ENCODE assay signal across 9 mouse cellular contexts in genomic region chr7:109618721-109619120, GRCm38 (mm10).
DNase-seq lines count a peak whose midpoint lies in the region; ATAC-seq and TF ChIP-seq lines count a peak whose summit lies in the region.
"Had no signal": no experiment of that assay in that cellular context is flagged by ENCODE, and none has a peak within 500 bp of the region (broad histone marks: within the 10 kb centered on the region; RNA-seq: fewer than 3 reads in every experiment).

No protein-coding gene starts in this region.

- no peak for ATAC-seq in midbrain, embryonic 14.5 days (ENCODE audit: low FRiP score, low TSS enrichment)
- no peak for ATAC-seq in midbrain, embryonic 16.5 days
- ATAC-seq in erythroblast, adult 5-6 weeks (replicated peaks; ENCODE audit: low FRiP score, poor library complexity, severe bottlenecking) = peak; percentile 75
- ATAC-seq in forebrain, embryonic 12.5 days (ENCODE audit: low FRiP score) = no peak

- H3K36me3 ChIP-seq in midbrain, embryonic 14.5 days (ENCODE audit: control insufficient read depth, insufficient read depth, low read length) = no peaks in the 10 kb centered on the region
- no peaks in the 10 kb centered on the region for H3K36me3 ChIP-seq in midbrain, embryonic 16.5 days (ENCODE audit: control insufficient read depth, insufficient read depth, low read length)
- H3K36me3 ChIP-seq in small intestine, adult 2 months (ENCODE audit: control insufficient read depth, insufficient read depth, low read length) = no peaks in the 10 kb centered on the region
- H3K36me3 ChIP-seq in forebrain, embryonic 12.5 days (replicated peaks) = no peaks in the 10 kb centered on the region
- H3K36me3 ChIP-seq: stomach, embryonic 15.5 days had no signal

- H3K9me3 ChIP-seq in midbrain, embryonic 14.5 days (ENCODE audit: control insufficient read depth, low read length) = no peaks in the 10 kb centered on the region
- no peaks in the 10 kb centered on the region for H3K9me3 ChIP-seq in midbrain, embryonic 16.5 days (replicated peaks; ENCODE audit: control insufficient read depth, low read length, poor library complexity, severe bottlenecking)
- no peaks in the 10 kb centered on the region for H3K9me3 ChIP-seq in forebrain, embryonic 12.5 days
- H3K9me3 ChIP-seq: stomach, embryonic 15.5 days had no signal

- peak; percentile 80 for DNase-seq in midbrain, embryonic 14.5 days
- peak; percentile 86 for DNase-seq in adrenal gland, postnatal 14 days
- peak; percentile 73 for DNase-seq in kidney, adult 9 months
- DNase-seq in lung, postnatal 14 days = peak; percentile 86

- TF ChIP-seq POLR2A in small intestine, adult 2 months (IDR thresholded peaks at IDR 0.05; ENCODE audit: low read depth, low read length) = no peak

- H3K4me2 ChIP-seq in midbrain, embryonic 14.5 days (ENCODE audit: low read length) = no peak overlapping the region
- H3K4me2 ChIP-seq in midbrain, embryonic 16.5 days (ENCODE audit: low read length) = no peak overlapping the region
- no peak overlapping the region for H3K4me2 ChIP-seq in forebrain, embryonic 12.5 days
- H3K4me2 ChIP-seq: stomach, embryonic 15.5 days had no signal

- peak; percentile 87; the same call in 1 of the 2 replicates for TF ChIP-seq CTCF in small intestine, adult 2 months (IDR thresholded peaks at IDR 0.05; ENCODE audit: extremely low read depth, insufficient read length, insufficient replicate concordance, low read depth, low read length)

- H3K4me3 ChIP-seq in midbrain, embryonic 14.5 days (replicated peaks; ENCODE audit: low read depth, low read length) = no peak overlapping the region
- no peak overlapping the region for H3K4me3 ChIP-seq in midbrain, embryonic 16.5 days (ENCODE audit: low read depth, low read length)
- no peak overlapping the region for H3K4me3 ChIP-seq in small intestine, adult 2 months (ENCODE audit: low read depth, low read length)
- no peak overlapping the region for H3K4me3 ChIP-seq in forebrain, embryonic 12.5 days (replicated peaks)
- H3K4me3 ChIP-seq: stomach, embryonic 15.5 days had no signal

- H3K9ac ChIP-seq in midbrain, embryonic 14.5 days (replicated peaks; ENCODE audit: low read length) = no peak overlapping the region
- H3K9ac ChIP-seq in midbrain, embryonic 16.5 days (ENCODE audit: low read depth, low read length) = no peak overlapping the region
- H3K9ac ChIP-seq in forebrain, embryonic 12.5 days = no peak overlapping the region
- H3K9ac ChIP-seq: stomach, embryonic 15.5 days had no signal

- no peaks in the 10 kb centered on the region for H3K27me3 ChIP-seq in midbrain, embryonic 14.5 days (ENCODE audit: control insufficient read depth, insufficient read depth, low read length)
- H3K27me3 ChIP-seq in midbrain, embryonic 16.5 days (ENCODE audit: control insufficient read depth, insufficient read depth, low read depth, low read length) = no peaks in the 10 kb centered on the region
- H3K27me3 ChIP-seq in small intestine, adult 2 months (ENCODE audit: control insufficient read depth, insufficient read depth, low read length) = no peaks in the 10 kb centered on the region
- H3K27me3 ChIP-seq in forebrain, embryonic 12.5 days = no peaks in the 10 kb centered on the region
- H3K27me3 ChIP-seq: stomach, embryonic 15.5 days had no signal

- peaks cover 12% of the 10 kb centered on the region; the same call in 1 of the 2 replicates for H3K4me1 ChIP-seq in midbrain, embryonic 14.5 days (ENCODE audit: control insufficient read depth, insufficient read depth, low read length)
- peaks cover 25% of the 10 kb centered on the region for H3K4me1 ChIP-seq in midbrain, embryonic 16.5 days (ENCODE audit: control insufficient read depth, insufficient read depth, low read length)
- peaks cover 10% of the 10 kb centered on the region; the same call in 1 of the 2 replicates for H3K4me1 ChIP-seq in small intestine, adult 2 months (ENCODE audit: control insufficient read depth, insufficient read depth, insufficient read length, low read length)
- H3K4me1 ChIP-seq in forebrain, embryonic 12.5 days = peaks cover 32% of the 10 kb centered on the region

- H3K27ac ChIP-seq in midbrain, embryonic 14.5 days (replicated peaks; ENCODE audit: low read depth, low read length) = no peak overlapping the region
- H3K27ac ChIP-seq in midbrain, embryonic 16.5 days (ENCODE audit: low read length) = no peak overlapping the region
- no peak overlapping the region for H3K27ac ChIP-seq in small intestine, adult 2 months (ENCODE audit: insufficient read depth, low read depth, low read length)
- H3K27ac ChIP-seq in forebrain, embryonic 12.5 days = no peak overlapping the region
- H3K27ac ChIP-seq: stomach, embryonic 15.5 days had no signal

- WGBS in midbrain, embryonic 14.5 days = 19% methylated on average over 6 of the region's 6 CpGs
- WGBS in midbrain, embryonic 16.5 days = 17% methylated on average over 6 of the region's 6 CpGs
- WGBS in small intestine, adult 2 months = 18% methylated on average over 6 of the region's 6 CpGs
- 19% methylated on average over 6 of the region's 6 CpGs for WGBS in forebrain, embryonic 12.5 days
